Mouse (Mus musculus): ENCODE results near the gene Phf7. TPM values are rescaled to one million over a fixed set of nuclear protein-coding genes. Genes with fewer than 3 reads are reported as not detected.

The Phf7 gene
- polyA plus RNA-seq, 1 experiment from 2014 or later = 7.3 TPM

GRCm38 (mm10) chr14:31233996-31234591 is 17.0 kb downstream of the Phf7 start:
- ATAC-seq (peak; percentile 61), DNase-seq (peak; percentile 82)
- no peak for TF ChIP-seq EP300 (IDR thresholded peaks at IDR 0.05; ENCODE audit: low read depth)
- TF ChIP-seq CTCF (IDR thresholded peaks at IDR 0.05; ENCODE audit: low read depth) = peak; percentile 96
- no peak overlapping the region for H3K4me2 ChIP-seq (ENCODE audit: low read depth, low read length)
- no peaks in the 10 kb centered on the region for H3K9me3 ChIP-seq (ENCODE audit: low read length)
- no peaks in the 10 kb centered on the region; the same call in 1 of the 2 replicates for H3K36me3 ChIP-seq (replicated peaks; ENCODE audit: insufficient read depth, low read length)
- peaks cover 20% of the 10 kb centered on the region for H3K4me1 ChIP-seq (ENCODE audit: insufficient read depth)
- 11% methylated on average over 11 of the region's 11 CpGs for WGBS (ENCODE audit: insufficient replicate concordance)
- H3K27ac ChIP-seq (ENCODE audit: low read depth) = no peak overlapping the region
- no peak overlapping the region for H3K4me3 ChIP-seq (ENCODE audit: low read depth, low read length)
- H3K9ac ChIP-seq (replicated peaks) = no peak overlapping the region
- H3K27me3 ChIP-seq (ENCODE audit: insufficient read depth, low read length) = no peaks in the 10 kb centered on the region

- ATAC-seq = peak; percentile 73
These were observed 17.8 kb downstream of the Phf7 start for GRCm38 (mm10) chr14:31233070-31233995.

DNA sequence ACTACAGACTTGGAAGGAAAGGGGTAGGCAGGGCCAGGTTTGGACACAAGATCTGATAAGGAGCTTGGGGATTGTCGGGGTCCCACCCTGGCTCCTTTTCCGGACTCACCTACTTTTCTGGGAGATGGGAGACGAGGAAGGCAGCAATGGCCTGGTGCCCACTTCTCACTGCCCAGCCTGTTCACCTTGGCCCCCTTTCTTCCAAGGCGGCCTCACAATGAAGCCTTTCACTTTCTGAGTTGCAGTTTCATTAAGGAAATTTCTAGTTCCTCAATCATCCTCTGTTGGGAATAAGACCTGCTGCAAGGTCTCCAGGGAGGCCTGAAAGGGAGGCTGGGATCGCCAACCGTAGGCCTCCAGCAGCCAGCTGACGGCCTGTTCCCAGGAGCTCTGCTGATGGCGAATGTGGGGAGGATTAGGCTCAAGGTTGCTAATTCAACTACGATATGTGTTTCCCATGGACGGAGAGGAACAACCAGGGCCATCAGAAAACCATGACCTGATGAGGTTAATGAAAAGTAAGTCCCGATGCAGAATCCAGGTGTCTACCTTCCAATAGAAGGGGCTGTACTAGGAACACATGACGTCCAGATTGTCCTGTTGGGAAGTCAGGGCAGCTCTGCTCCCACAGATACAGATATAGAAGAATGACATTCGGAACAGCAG is 18.6 kb downstream of the Phf7 start:
- DNase-seq (no peak), ATAC-seq (no peak)
- no peak overlapping the region for H3K27ac ChIP-seq (ENCODE audit: low read depth)
- H3K9me3 ChIP-seq (ENCODE audit: low read length) = no peaks in the 10 kb centered on the region
- H3K4me1 ChIP-seq (ENCODE audit: insufficient read depth) = peaks cover 27% of the 10 kb centered on the region
- H3K9ac ChIP-seq (replicated peaks) = no peak overlapping the region
- 65% methylated on average over 13 of the region's 13 CpGs for WGBS (ENCODE audit: insufficient replicate concordance)
- no peak overlapping the region for H3K4me3 ChIP-seq (ENCODE audit: low read depth, low read length)
- H3K27me3 ChIP-seq (ENCODE audit: insufficient read depth, low read length) = no peaks in the 10 kb centered on the region
- TF ChIP-seq EP300 (IDR thresholded peaks at IDR 0.05; ENCODE audit: low read depth) (no peak), CTCF (IDR thresholded peaks at IDR 0.05; ENCODE audit: low read depth) (no peak)
- no peak overlapping the region for H3K4me2 ChIP-seq (ENCODE audit: low read depth, low read length)
- H3K36me3 ChIP-seq (replicated peaks; ENCODE audit: insufficient read depth, low read length) = no peaks in the 10 kb centered on the region

More at GRCm38 (mm10) chr14:31233070-31233995, 17.8 kb downstream of the Phf7 start:
- Histone ChIP-seq H3K27me3 (ENCODE audit: insufficient read depth, low read length) (no peaks in the 10 kb centered on the region), H3K9me3 (ENCODE audit: low read length) (no peaks in the 10 kb centered on the region), H3K27ac (ENCODE audit: low read depth) (no peak overlapping the region), H3K9ac (replicated peaks) (no peak overlapping the region), H3K36me3 (replicated peaks; ENCODE audit: insufficient read depth, low read length) (no peaks in the 10 kb centered on the region; the same call in 1 of the 2 replicates), H3K4me1 (ENCODE audit: insufficient read depth) (peaks cover 24% of the 10 kb centered on the region), H3K4me2 (ENCODE audit: low read depth, low read length) (no peak overlapping the region), H3K4me3 (ENCODE audit: low read depth, low read length) (no peak overlapping the region)
- WGBS (ENCODE audit: insufficient replicate concordance) = 56% methylated on average over 14 of the region's 14 CpGs
- no peak for DNase-seq
- TF ChIP-seq EP300 (IDR thresholded peaks at IDR 0.05; ENCODE audit: low read depth) (no peak), CTCF (IDR thresholded peaks at IDR 0.05; ENCODE audit: low read depth) (no peak)

GRCm38 (mm10) chr14:31230442-31230841 is 20.7 kb downstream of the Phf7 start:
- H3K4me2 ChIP-seq (ENCODE audit: low read depth, low read length) = no peak overlapping the region
- no peaks in the 10 kb centered on the region for H3K9me3 ChIP-seq (ENCODE audit: low read length)
- peaks cover 32% of the 10 kb centered on the region for H3K4me1 ChIP-seq (ENCODE audit: insufficient read depth)
- H3K9ac ChIP-seq (replicated peaks) = no peak overlapping the region
- no peaks in the 10 kb centered on the region for H3K27me3 ChIP-seq (ENCODE audit: insufficient read depth, low read length)
- H3K4me3 ChIP-seq (ENCODE audit: low read depth, low read length) = no peak overlapping the region
- WGBS (ENCODE audit: insufficient replicate concordance) = 67% methylated on average over 8 of the region's 8 CpGs
- no peak overlapping the region for H3K27ac ChIP-seq (ENCODE audit: low read depth)
- H3K36me3 ChIP-seq (replicated peaks; ENCODE audit: insufficient read depth, low read length) = no peaks in the 10 kb centered on the region
- TF ChIP-seq EP300 (IDR thresholded peaks at IDR 0.05; ENCODE audit: low read depth) (no peak), CTCF (IDR thresholded peaks at IDR 0.05; ENCODE audit: low read depth) (no peak)
- no peak for DNase-seq
- no peak for ATAC-seq

DNA sequence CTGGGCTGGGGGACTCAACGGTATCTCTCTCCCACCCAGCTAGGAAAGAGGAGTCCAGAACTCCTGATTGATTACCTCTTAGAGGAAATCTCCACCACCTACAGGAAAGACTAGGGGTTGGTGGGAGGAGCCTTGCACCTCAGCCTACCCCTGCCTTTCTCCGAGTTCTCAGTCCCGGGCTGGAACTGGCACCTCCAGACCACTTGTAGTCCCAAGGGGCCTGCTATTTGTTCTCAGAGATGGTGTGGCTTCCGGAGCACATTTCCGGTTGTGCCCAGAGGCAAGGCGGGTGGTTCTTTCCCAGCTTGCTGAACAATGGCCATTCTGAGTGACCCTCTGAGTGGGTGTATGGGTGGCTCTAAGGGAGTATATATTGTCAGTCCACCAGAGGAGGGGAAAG is 22.9 kb downstream of the Phf7 start:
- no peaks in the 10 kb centered on the region for H3K9me3 ChIP-seq (ENCODE audit: low read length)
- H3K27me3 ChIP-seq (ENCODE audit: insufficient read depth, low read length) = no peaks in the 10 kb centered on the region
- DNase-seq = no peak
- WGBS (ENCODE audit: insufficient replicate concordance) = 21% methylated on average over 6 of the region's 6 CpGs
- ATAC-seq = 0 out of 2 replicates have a peak, but pooled peaks have one; percentile 20
- no peak overlapping the region for H3K27ac ChIP-seq (ENCODE audit: low read depth)
- no peak overlapping the region for H3K4me3 ChIP-seq (ENCODE audit: low read depth, low read length)
- peaks cover 25% of the 10 kb centered on the region for H3K4me1 ChIP-seq (ENCODE audit: insufficient read depth)
- no peaks in the 10 kb centered on the region for H3K36me3 ChIP-seq (replicated peaks; ENCODE audit: insufficient read depth, low read length)
- H3K9ac ChIP-seq (replicated peaks) = no peak overlapping the region
- H3K4me2 ChIP-seq (ENCODE audit: low read depth, low read length) = no peak overlapping the region
- TF ChIP-seq CTCF (IDR thresholded peaks at IDR 0.05; ENCODE audit: low read depth) (no peak), EP300 (IDR thresholded peaks at IDR 0.05; ENCODE audit: low read depth) (no peak)

DNA sequence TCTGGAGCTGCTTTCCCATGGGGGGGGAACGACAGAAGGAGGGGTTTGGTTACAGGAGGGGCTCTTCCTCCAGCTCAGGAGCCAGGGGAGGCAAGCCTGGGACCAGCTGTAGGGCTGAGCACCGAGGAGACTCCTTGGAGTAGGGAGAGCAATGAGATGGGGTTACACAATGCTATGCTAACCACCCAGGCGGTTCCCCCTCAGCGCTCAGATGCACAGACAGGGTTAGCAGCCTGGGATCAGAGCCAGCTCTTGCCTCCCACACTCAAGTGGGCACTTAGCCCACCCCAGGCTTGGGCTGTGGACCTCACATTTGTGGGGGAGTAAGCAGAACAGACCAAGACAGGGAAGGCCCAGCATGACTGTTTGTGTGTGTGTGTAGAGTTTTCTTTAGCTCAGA is 24.1 kb downstream of the Phf7 start:
- ATAC-seq (peak; percentile 23; the same call in 1 of the 2 replicates), DNase-seq (no peak)
- no peak overlapping the region for H3K4me2 ChIP-seq (ENCODE audit: low read depth, low read length)
- no peaks in the 10 kb centered on the region for H3K27me3 ChIP-seq (ENCODE audit: insufficient read depth, low read length)
- no peak overlapping the region for H3K27ac ChIP-seq (ENCODE audit: low read depth)
- no peaks in the 10 kb centered on the region for H3K36me3 ChIP-seq (replicated peaks; ENCODE audit: insufficient read depth, low read length)
- H3K4me1 ChIP-seq (ENCODE audit: insufficient read depth) = peaks cover 17% of the 10 kb centered on the region
- H3K9me3 ChIP-seq (ENCODE audit: low read length) = no peaks in the 10 kb centered on the region
- no peak overlapping the region for H3K4me3 ChIP-seq (ENCODE audit: low read depth, low read length)
- TF ChIP-seq EP300 (IDR thresholded peaks at IDR 0.05; ENCODE audit: low read depth) = no peak
- no peak overlapping the region for H3K9ac ChIP-seq (replicated peaks)
- 51% methylated on average over 4 of the region's 4 CpGs for WGBS (ENCODE audit: insufficient replicate concordance)

All from liver, postnatal 0 days (tissue).